Mouse (Mus musculus) liver, adult (tissue): ENCODE data around the gene Vgll4.

Source experiments
- GATA4 ChIP-seq: IDR thresholded peaks from 2 replicates; pipeline ENCODE4 v1.6.1; 2014; ENCODE audit warnings: mild to moderate bottlenecking, low read length; ENCODE audit not compliant: insufficient replicate concordance

The Vgll4 gene

DNA sequence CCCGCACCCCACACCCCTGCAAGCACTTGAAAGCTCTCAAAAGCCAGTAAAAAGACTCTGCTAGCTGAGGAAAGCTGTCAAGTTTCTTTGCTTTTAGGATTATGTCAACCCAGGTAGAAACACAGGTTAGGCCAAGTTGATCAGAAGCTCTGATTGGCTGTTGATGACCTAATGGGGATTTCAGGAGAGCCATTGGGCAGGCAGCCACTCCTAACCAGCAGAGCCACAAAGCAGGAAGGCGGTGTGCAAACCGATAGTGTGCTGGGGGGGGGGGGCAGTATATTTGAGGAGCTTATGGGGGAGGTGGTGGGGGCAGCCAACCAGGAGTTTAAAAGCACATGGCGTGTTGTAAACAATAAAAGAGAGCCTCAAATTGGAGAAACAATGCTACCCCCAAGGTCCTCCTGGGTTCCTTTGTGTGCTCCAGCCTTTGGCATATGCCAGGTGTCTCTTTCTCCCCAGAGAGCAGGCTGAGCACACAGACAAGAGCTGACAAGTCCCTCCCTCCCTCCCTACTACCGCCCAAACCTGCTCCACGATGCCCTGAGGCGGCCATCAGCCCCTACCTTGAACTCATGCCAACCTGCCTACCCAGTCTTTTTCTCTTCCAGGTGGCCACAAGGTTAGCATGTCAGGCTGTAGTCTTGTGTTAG lies 18.3 kb upstream of the Vgll4 start:
- TF ChIP-seq GATA4: no peak

DNA sequence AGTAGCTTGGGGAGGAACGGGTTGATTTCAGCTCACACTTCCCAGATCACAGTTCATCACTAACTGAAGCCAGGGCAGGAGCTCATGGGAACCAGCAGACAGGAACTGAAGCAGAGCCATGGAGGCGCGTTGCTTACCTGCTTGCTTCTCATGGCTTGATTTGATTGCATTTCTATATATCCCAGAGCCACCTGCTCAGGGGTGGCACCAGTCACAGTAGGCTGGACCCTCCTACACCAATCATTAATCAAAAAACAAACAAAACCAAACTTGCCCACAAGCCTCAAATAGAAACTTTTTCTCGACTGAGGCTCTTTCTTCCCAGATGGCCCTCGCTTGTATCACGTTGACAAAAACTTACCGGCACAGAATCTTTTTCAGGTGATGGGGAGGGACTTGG lies 12.9 kb upstream of the Vgll4 start:
- TF ChIP-seq GATA4: no peak

DNA sequence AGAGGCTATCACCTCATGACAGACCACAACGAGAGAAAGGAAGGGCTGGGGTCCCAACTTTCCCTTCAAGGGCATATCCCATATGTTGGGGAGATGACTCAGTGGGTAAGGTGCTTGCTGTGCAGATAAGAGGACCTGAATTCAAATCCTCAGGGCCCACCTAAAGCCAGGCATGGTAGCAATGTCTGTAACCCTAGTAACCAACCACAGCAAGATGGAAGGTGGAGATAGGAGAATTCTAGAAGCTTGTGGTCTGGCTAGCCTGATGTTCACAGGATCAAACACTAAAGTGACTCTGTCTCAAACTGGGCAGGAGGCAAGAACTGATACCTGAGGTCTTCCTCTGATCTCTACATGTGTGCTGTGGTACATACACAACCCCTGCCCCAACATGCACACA lies 9.9 kb upstream of the Vgll4 start:
- no peak for TF ChIP-seq GATA4

DNA sequence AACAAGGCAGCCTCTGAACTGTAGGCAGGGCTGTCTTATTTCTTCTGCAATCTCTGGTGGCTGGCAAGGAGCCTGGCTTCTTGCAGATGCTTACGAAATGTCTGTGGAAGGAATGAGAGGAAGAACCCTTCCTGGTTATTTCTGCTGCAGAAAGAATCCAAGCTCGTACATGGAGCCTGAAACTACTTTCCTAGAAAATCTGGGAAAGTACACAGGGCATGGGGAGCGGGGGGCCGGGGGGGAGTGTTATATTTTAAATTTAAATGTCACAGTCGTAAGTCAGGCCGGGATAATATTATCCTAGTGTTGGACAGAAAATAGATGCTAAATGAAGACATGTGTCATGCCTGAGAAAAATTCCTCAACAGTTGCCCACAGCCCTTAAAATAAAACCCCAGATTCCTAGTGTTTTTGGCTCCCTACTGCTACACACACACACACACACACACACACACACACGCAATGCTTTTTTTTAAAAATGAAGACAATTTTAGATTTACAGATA lies 7.2 kb upstream of the Vgll4 start:
- TF ChIP-seq GATA4: no peak

DNA sequence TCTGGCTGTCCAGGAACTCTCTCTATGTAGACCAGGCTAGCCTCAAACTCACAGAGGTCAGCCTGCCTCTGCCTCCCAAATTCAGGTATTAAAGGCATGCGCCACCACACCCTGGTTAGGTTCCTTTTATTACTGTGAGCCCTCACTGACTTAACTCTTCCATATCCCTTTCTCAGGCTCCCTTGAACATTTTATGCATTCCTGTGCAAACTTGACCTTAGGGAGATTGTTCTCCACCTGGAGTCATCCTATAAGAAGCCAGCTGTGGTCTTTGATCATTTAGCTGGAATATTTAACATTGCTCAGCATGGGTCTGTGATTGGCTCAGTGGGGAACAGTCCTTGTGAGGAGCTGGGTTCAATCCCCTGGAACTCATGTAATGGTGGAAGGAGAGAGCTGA lies 4.5 kb upstream of the Vgll4 start:
- TF ChIP-seq GATA4: no peak

DNA sequence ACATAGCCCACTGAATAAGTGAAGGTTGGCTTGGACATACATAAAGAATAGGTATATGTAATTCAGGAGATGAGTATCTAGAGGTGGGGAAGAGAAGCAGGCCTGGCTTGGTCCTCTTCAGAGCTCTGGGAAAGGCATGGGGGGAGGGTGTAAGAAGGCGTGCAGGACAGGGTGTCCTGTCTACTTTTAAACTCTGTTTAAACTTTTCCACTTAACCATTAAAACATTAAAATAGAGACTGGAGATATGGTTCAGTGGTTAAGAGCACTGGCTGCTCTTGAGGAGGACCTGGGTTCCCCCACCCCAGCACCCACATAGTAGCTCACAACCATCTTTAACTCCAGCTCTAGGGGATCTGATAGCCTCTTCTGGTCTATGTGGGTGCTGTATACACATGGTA lies 3.2 kb upstream of the Vgll4 start:
- no peak for TF ChIP-seq GATA4

DNA sequence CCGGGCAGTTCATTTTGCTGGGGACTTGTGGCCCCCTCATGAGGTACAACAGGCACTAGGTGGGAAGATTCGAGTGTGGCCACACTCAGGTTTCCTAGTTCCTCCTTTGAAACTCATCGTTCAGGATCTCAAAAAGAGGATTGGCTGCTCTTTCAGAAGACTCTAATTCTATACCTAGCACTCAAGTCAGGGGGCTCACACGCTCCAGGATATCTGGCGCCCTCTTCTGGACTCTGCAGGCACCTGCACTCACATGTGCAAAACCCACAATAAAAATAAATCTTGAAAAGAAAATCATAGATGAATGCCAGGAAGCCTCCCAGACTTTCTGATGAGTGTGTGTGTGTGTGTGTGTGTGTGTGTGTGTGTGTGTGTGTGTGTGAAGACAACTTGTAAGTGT lies 1.1 kb upstream of the Vgll4 start:
- no peak for TF ChIP-seq GATA4

DNA sequence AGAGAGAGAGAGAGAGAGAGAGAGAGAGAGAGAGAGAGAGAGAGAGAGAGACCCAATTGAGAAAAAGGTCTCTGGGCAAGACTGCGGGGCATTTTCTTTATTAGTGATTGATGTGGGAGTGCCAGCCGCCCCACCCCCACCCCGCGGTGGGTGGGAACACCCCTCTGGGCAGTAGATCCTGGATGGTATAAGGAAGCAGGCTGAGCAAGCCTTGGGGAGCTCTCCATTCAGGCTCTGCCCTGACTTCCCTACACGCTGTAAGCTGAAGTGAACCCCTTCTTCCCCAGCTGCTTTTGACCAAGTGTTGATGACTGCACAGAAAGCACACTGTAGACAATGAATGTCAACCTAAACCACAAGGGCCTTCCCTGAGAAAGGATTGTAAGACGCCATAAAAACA lies 592 bp upstream of the Vgll4 start:
- no peak for TF ChIP-seq GATA4

DNA sequence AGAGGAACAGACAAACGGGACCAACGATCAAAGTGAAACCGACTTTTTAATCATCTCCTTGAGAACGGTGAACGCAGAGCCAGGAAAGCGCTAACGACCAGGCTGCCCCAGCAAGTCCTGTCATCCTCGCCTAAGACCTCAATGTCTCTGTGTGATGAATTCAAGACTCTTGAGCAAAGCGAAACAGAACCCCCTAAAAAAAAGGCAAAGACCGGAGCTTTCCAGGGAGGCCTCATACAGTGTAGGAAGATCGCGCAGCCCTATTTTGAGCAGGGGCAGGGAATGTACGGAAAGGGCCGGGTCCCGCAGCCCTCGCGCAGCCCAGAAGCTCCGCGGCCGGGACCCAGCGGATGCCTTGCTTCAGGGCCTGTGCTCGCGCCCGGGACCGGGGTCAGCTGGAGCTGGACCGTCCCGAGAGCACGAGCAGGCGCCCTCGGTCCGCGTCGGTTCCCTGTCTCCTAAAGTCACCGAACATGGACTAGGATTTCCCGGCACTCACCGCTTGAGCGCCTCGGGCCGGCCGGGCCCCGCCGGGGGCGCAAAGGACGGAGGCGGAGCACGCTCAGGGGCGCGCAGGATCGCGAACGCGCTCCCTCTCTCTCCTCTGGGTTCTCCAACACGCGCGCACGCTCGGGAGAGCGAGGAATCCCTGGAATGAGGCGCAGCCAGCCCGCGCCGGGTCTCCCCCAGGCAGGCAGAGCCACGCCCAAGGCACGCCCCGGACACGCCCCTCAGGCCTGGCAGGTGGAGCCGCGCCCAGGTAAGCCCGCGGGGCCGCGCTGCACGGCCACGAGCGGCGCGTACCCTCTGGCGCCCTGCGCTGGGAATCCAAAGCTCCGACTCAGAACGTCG lies 1.2 kb downstream of the Vgll4 start:
- no peak for TF ChIP-seq GATA4

DNA sequence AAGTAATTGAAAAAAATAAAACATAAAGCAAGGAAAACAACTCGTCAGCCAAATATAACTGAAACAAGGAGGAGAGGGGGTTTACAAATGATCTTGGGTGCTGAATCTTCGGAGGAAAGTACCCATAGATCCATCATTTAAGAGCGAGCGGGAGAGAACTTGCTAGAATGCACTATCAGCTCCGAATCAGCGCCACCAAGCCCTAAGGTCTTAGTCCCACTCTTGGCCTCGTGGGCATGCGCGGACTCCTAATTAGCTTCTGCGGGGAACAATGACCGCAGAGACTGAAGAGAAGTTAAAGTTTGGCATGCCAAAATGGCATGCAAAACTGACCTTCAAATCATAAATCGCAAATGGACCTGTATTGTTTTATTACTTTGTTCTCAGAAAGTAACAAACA lies 2.2 kb downstream of the Vgll4 start:
- no peak for TF ChIP-seq GATA4

DNA sequence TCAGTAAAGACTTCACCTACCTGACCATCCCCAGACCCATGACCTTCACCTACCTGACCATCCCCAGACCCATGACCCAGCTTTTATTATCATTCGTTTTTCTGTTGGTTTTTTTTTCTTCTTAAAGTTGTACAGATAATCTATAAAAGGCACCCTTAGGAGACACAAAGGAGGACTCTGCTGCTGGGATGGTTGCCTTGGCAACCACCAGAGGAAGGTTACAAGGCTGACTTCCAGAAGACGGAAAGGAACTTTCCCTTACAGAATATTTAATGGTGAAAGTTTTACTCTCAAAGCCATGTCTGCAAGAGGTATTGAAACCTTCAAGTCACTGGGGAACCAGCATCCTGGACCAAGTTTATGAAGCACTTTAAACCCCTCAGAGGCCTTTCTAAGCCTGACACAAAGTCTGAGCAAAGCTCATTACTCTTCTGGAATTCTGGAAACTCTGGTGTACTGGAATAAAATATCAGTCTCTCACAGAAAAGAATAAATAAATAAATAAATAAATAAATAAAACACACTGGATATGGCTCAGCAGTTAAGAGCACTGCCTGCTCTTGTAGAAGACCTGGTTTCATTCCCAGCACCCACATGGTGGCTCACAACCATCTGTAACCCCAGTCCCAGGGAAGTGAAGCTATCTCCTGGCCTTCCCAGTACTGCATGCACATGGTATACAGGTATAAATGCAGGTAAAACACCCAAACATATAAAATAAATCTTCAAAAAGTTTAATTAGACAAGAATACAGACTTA lies 3.2 kb downstream of the Vgll4 start:
- no peak for TF ChIP-seq GATA4

DNA sequence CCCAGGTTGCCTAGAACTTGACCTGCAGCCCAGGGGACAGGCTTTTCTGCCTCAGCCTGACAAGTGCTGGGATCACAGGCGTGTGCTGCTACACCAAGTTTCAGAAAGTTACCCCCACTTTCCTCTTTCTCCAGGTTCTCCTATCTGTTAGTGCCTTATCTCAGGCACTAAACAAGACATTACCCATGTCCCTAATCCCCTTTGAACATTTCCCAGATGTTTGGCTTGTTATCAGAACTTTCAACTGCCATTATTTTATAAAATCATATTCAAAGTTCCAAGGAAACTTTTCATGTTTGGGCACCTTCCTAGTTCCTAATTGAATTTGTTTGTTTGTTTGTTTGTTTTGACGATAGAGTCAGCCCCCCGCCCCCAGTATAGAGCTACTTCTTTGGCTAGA lies 4.0 kb downstream of the Vgll4 start:
- TF ChIP-seq GATA4: no peak

DNA sequence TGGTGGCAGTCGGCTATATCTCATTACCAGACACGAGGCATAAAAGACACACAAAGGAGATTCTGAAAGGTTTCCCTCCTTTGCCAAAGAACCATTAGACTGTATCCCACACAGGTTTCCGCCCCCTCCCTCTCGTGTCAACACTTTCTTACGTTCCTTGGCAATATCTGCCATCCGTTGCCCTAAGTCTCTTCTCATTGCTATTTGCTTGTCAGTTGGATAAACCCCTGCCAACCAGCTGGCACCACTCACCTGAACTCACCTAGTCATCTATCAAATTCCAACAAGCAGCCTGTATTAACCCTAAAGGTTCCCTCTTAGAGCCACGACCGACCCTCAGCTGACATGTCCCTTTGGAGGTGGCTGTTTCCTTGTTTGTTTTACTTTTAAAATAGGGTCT lies 4.4 kb downstream of the Vgll4 start:
- no peak for TF ChIP-seq GATA4

DNA sequence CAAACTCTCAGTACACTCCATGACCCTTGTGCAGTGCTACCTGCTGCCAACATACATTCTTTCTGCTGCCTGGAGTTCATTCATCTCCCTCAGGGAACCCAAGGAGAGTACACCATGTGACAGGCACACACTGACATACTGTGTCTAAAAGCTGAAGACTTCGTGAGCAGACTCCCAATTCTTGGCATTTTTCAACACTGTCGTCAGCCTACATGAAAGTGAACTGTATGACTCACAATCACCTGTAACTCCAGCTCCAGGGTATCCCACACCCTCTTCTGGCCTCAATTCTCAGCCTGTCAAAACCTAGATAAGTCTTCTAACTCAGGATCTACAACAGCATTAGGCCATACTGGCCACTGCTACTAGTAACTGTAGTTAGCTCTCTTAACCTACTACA lies 5.6 kb downstream of the Vgll4 start:
- no peak for TF ChIP-seq GATA4

DNA sequence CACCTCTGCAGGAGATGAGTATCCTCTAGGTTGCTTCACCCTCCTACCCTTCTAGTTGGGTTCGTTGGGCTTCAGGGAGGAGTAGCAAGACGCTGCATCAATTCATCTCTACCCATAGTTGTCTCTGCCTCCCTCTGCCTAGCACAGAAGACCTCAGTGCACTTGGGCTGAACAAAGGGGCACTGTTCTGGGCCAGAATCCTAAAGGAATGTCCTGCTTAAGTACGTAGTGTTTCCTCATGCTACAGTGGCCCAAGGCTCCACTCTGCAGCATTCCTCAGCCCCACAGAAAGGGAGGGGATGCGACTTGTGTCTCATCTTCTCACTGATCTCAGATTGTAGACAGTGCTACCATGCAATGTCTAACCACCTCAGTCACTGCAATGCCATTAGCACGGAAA lies 6.2 kb downstream of the Vgll4 start:
- TF ChIP-seq GATA4: no peak

DNA sequence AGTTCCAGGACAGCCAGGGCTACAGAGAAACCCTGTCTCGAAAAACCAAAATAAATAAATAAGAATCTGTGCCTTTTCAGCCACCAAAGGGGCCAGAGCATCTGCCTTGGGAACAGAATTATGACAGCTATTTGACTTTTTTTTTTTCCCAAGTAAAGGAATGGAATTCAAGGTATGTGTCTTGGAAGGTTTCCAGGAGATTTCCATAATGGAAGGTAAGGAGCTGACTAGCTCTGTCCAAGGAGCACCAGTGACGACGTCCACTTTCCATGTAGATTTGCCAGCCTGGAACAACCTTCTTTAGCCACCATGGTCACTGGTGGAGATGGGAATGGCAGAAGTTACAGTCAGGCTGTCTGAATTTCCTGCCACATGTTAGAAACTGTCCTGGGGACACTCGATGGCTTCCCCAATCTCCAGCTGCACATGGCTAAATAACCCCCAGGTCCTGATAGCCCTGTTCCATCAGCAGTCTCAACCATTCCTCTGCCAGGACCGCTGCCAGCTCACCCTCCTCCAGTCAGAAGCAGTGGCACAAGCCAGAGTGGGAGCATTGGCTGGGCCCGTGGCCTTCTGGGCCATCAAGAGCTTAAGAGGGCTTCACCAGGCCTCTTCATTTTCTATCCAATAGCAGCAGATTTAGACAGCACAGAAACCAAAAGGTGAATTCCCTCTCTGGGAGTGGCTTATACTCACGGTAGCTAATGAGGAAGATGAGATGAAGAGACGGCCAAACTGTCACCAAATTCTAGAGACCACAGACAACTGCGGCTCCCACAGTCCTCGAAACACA lies 8.3 kb downstream of the Vgll4 start:
- TF ChIP-seq GATA4: no peak

DNA sequence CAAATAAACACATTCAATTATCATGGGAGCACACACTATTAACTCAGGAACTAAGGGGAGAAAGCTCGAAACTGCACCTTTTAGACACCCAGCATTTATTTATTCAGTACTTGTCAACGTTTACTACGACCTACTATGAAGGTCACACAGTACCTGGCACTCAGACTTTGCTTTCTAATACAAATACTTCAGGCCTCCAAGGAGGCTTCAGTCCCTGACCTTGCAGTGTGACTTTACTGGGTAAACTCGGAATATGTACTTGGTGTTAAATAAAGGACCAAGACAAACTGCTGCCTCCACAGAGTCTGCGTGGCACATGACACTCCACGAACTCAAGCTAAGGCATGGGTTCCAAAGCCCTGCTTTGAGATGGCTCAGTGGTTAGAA lies 10.8 kb downstream of the Vgll4 start:
- no peak for TF ChIP-seq GATA4
